Mouse (Mus musculus): ENCODE data around the gene Nfyc. TPM values are rescaled to one million over a fixed set of nuclear protein-coding genes. Genes with fewer than 3 reads are reported as not detected.

Gene Nfyc
- polyA plus RNA-seq, 1 experiment from 2014 or later: 126 TPM

DNA sequence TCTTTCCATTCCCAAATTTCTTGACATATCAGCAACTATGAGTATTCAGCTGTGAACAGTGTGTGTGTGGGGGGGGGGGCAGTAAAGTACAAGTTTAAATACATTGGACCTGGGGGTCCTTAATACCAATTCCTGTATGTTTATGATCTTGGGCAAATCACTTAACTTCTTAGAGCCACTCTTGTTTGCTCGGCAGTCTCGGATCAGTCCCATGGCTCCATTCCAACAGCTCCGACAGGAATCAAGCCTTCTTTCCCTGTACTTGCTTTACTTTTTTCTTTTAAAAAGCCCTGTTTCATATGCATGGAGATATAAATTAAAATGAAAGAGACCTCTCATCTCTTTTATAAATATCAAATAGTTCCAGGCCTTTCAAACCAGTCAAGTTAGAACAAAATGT, 30.7 kb downstream of the Nfyc start:
- DNase-seq (ENCODE audit: low spot score) (no peak), ATAC-seq (ENCODE audit: insufficient read depth, low FRiP score, low TSS enrichment) (no peak)
- H3K36me3 ChIP-seq (ENCODE audit: control insufficient read depth, insufficient read depth, low read length): no peaks in the 10 kb centered on the region
- 92% methylated on average over 3 of the region's 3 CpGs for WGBS
- H3K4me1 ChIP-seq (ENCODE audit: control insufficient read depth, insufficient read depth, low read length): no peaks in the 10 kb centered on the region
- no peak overlapping the region for H3K27ac ChIP-seq (ENCODE audit: low read depth, low read length)
- no peaks in the 10 kb centered on the region for H3K9me3 ChIP-seq (ENCODE audit: control insufficient read depth, low read length)
- no peak overlapping the region for H3K4me3 ChIP-seq (ENCODE audit: low read depth, low read length)
- H3K9ac ChIP-seq (ENCODE audit: low read length): no peak overlapping the region
- H3K27me3 ChIP-seq (ENCODE audit: control insufficient read depth, insufficient read depth, low read length): no peaks in the 10 kb centered on the region
- H3K4me2 ChIP-seq (ENCODE audit: low read depth): no peak overlapping the region

DNA sequence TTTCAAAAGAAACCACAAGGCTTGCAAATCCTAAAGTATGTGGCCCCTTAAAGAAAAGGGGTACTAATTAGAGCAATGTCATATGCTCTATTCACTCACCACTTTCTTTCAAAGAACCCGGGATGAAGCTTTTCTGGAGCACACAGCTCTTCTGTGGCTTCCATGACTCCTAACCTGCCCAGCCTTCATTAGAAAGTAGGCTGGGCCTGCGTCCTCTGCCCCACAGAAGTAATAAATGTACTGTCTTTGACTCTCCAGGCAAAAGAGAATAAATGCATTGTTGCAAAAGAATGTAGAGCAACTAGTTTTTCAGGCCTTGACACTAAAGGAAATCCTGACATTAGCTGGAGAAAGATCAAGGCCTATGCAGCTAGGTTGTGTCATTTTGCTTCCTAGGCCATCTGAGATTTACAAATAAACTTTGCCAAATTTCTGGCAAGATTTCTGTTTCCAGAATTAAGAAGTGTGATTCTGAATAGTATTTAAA, 31.6 kb downstream of the Nfyc start:
- Histone ChIP-seq H3K9me3 (ENCODE audit: control insufficient read depth, low read length) (no peaks in the 10 kb centered on the region), H3K4me3 (ENCODE audit: low read depth, low read length) (no peak overlapping the region), H3K36me3 (ENCODE audit: control insufficient read depth, insufficient read depth, low read length) (no peaks in the 10 kb centered on the region), H3K9ac (ENCODE audit: low read length) (no peak overlapping the region), H3K4me2 (ENCODE audit: low read depth) (no peak overlapping the region), H3K4me1 (ENCODE audit: control insufficient read depth, insufficient read depth, low read length) (no peaks in the 10 kb centered on the region), H3K27me3 (ENCODE audit: control insufficient read depth, insufficient read depth, low read length) (no peaks in the 10 kb centered on the region), H3K27ac (ENCODE audit: low read depth, low read length) (no peak overlapping the region)
- ATAC-seq (ENCODE audit: insufficient read depth, low FRiP score, low TSS enrichment) (no peak), DNase-seq (ENCODE audit: low spot score) (no peak)
- 45% methylated on average over 2 of the region's 2 CpGs for WGBS

GRCm38 (mm10) chr4:120797985-120798725, 33.2 kb downstream of the Nfyc start:
- no peaks in the 10 kb centered on the region for H3K9me3 ChIP-seq (ENCODE audit: control insufficient read depth, low read length)
- H3K4me1 ChIP-seq (ENCODE audit: control insufficient read depth, insufficient read depth, low read length): no peaks in the 10 kb centered on the region
- H3K27me3 ChIP-seq (ENCODE audit: control insufficient read depth, insufficient read depth, low read length): no peaks in the 10 kb centered on the region
- H3K4me3 ChIP-seq (ENCODE audit: low read depth, low read length): no peak overlapping the region
- H3K36me3 ChIP-seq (ENCODE audit: control insufficient read depth, insufficient read depth, low read length): no peaks in the 10 kb centered on the region
- H3K27ac ChIP-seq (ENCODE audit: low read depth, low read length): no peak overlapping the region
- H3K4me2 ChIP-seq (ENCODE audit: low read depth): no peak overlapping the region
- ATAC-seq (ENCODE audit: insufficient read depth, low FRiP score, low TSS enrichment) (no peak), DNase-seq (ENCODE audit: low spot score) (no peak)
- 93% methylated on average over 4 of the region's 5 CpGs for WGBS
- no peak overlapping the region for H3K9ac ChIP-seq (ENCODE audit: low read length)

DNA sequence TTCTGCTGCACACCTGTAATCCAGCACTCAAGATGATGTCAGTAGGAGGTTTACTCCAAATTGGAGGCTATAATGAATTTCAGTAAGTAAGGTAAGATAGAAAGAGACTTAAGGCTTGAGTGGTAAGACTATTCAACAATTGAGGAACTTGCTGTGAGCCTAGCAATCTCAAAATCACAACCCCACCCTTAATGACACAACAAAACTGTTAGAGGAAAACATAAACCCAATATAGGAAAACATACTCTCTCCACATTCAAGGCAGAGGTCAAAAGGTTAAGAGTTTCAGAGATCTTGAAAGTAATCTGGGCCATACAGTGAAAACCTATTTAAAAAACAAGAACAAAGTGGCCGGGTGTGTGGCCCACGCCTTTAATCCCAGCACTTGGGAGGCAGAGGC, 34.7 kb downstream of the Nfyc start:
- Histone ChIP-seq H3K36me3 (ENCODE audit: control insufficient read depth, insufficient read depth, low read length) (no peaks in the 10 kb centered on the region), H3K27ac (ENCODE audit: low read depth, low read length) (no peak overlapping the region), H3K4me3 (ENCODE audit: low read depth, low read length) (no peak overlapping the region), H3K4me1 (ENCODE audit: control insufficient read depth, insufficient read depth, low read length) (no peaks in the 10 kb centered on the region), H3K9ac (ENCODE audit: low read length) (no peak overlapping the region), H3K9me3 (ENCODE audit: control insufficient read depth, low read length) (no peaks in the 10 kb centered on the region), H3K27me3 (ENCODE audit: control insufficient read depth, insufficient read depth, low read length) (no peaks in the 10 kb centered on the region), H3K4me2 (ENCODE audit: low read depth) (no peak overlapping the region)
- 95% methylated on average over 2 of the region's 2 CpGs for WGBS
- no peak for ATAC-seq (ENCODE audit: insufficient read depth, low FRiP score, low TSS enrichment)
- DNase-seq (ENCODE audit: low spot score): no peak

GRCm38 (mm10) chr4:120795646-120796045, 35.7 kb downstream of the Nfyc start:
- ATAC-seq (ENCODE audit: insufficient read depth, low FRiP score, low TSS enrichment) (no peak), DNase-seq (ENCODE audit: low spot score) (no peak)
- WGBS: 90% methylated on average over 1 of the region's 1 CpGs
- Histone ChIP-seq H3K4me1 (ENCODE audit: control insufficient read depth, insufficient read depth, low read length) (no peaks in the 10 kb centered on the region), H3K9ac (ENCODE audit: low read length) (no peak overlapping the region), H3K9me3 (ENCODE audit: control insufficient read depth, low read length) (no peaks in the 10 kb centered on the region), H3K36me3 (ENCODE audit: control insufficient read depth, insufficient read depth, low read length) (no peaks in the 10 kb centered on the region; the same call in 1 of the 2 replicates), H3K4me2 (ENCODE audit: low read depth) (no peak overlapping the region), H3K27ac (ENCODE audit: low read depth, low read length) (no peak overlapping the region), H3K27me3 (ENCODE audit: control insufficient read depth, insufficient read depth, low read length) (no peaks in the 10 kb centered on the region), H3K4me3 (ENCODE audit: low read depth, low read length) (no peak overlapping the region)

- no peak overlapping the region for H3K4me2 ChIP-seq (ENCODE audit: low read depth)
- H3K9ac ChIP-seq (ENCODE audit: low read length): no peak overlapping the region
- DNase-seq (ENCODE audit: low spot score) (no peak), ATAC-seq (ENCODE audit: insufficient read depth, low FRiP score, low TSS enrichment) (no peak)
- no peak overlapping the region for H3K4me3 ChIP-seq (ENCODE audit: low read depth, low read length)
- no peaks in the 10 kb centered on the region for H3K4me1 ChIP-seq (ENCODE audit: control insufficient read depth, insufficient read depth, low read length)
- H3K9me3 ChIP-seq (ENCODE audit: control insufficient read depth, low read length): no peaks in the 10 kb centered on the region
- H3K27me3 ChIP-seq (ENCODE audit: control insufficient read depth, insufficient read depth, low read length): no peaks in the 10 kb centered on the region
- no peaks in the 10 kb centered on the region; the same call in none of the 2 replicates for H3K36me3 ChIP-seq (ENCODE audit: control insufficient read depth, insufficient read depth, low read length)
- 94% methylated on average over 2 of the region's 2 CpGs for WGBS
- no peak overlapping the region for H3K27ac ChIP-seq (ENCODE audit: low read depth, low read length)
Observed at GRCm38 (mm10) chr4:120792918-120793317, 38.5 kb downstream of the Nfyc start.

GRCm38 (mm10) chr4:120790027-120790426, 41.3 kb downstream of the Nfyc start:
- no peak overlapping the region for H3K27ac ChIP-seq (ENCODE audit: low read depth, low read length)
- H3K9ac ChIP-seq (ENCODE audit: low read length): no peak overlapping the region
- H3K4me2 ChIP-seq (ENCODE audit: low read depth): no peak overlapping the region
- no peak for DNase-seq (ENCODE audit: low spot score)
- no peak for ATAC-seq (ENCODE audit: insufficient read depth, low FRiP score, low TSS enrichment)
- 95% methylated on average over 4 of the region's 4 CpGs for WGBS
- H3K4me3 ChIP-seq (ENCODE audit: low read depth, low read length): no peak overlapping the region
- H3K36me3 ChIP-seq (ENCODE audit: control insufficient read depth, insufficient read depth, low read length): peaks cover 2% of the 10 kb centered on the region
- no peaks in the 10 kb centered on the region for H3K4me1 ChIP-seq (ENCODE audit: control insufficient read depth, insufficient read depth, low read length)
- no peaks in the 10 kb centered on the region for H3K9me3 ChIP-seq (ENCODE audit: control insufficient read depth, low read length)
- no peaks in the 10 kb centered on the region for H3K27me3 ChIP-seq (ENCODE audit: control insufficient read depth, insufficient read depth, low read length)

DNA sequence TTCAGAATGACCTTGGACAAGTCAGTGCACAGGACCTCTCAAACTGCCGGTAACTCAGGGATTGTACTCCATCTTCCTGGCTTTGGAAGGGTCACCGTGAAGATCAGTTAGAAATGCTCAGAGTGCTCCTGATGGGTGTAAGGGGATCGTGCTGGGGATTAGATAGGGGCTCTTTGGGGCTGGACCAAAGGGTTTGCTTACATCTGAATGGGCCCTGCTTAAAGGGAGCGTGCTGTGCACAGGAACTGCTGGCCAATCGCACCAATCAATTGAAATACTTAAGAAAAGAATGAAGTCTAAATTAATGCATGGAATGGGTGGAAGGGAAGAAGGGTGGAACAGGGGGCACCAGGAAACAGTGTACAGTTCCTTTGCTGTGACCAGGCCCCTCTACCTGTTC, 75.6 kb downstream of the Nfyc start:
- WGBS: 58% methylated on average over 5 of the region's 5 CpGs
- Histone ChIP-seq H3K27me3 (ENCODE audit: control insufficient read depth, insufficient read depth, low read length) (peaks cover under 1% of the 10 kb centered on the region; the same call in 1 of the 2 replicates), H3K4me2 (ENCODE audit: low read depth) (no peak overlapping the region), H3K36me3 (ENCODE audit: control insufficient read depth, insufficient read depth, low read length) (peaks cover 5% of the 10 kb centered on the region), H3K27ac (ENCODE audit: low read depth, low read length) (no peak overlapping the region), H3K4me1 (ENCODE audit: control insufficient read depth, insufficient read depth, low read length) (no peaks in the 10 kb centered on the region), H3K9ac (ENCODE audit: low read length) (no peak overlapping the region), H3K9me3 (ENCODE audit: control insufficient read depth, low read length) (no peaks in the 10 kb centered on the region), H3K4me3 (ENCODE audit: low read depth, low read length) (no peak overlapping the region)
- DNase-seq (ENCODE audit: low spot score): no peak
- no peak for ATAC-seq (ENCODE audit: insufficient read depth, low FRiP score, low TSS enrichment)

GRCm38 (mm10) chr4:120755299-120755698, 76.1 kb downstream of the Nfyc start:
- H3K4me1 ChIP-seq (ENCODE audit: control insufficient read depth, insufficient read depth, low read length): no peaks in the 10 kb centered on the region
- H3K9ac ChIP-seq (ENCODE audit: low read length): no peak overlapping the region
- H3K9me3 ChIP-seq (ENCODE audit: control insufficient read depth, low read length): no peaks in the 10 kb centered on the region
- H3K27me3 ChIP-seq (ENCODE audit: control insufficient read depth, insufficient read depth, low read length): peaks cover 2% of the 10 kb centered on the region; the same call in 1 of the 2 replicates
- peaks cover 5% of the 10 kb centered on the region for H3K36me3 ChIP-seq (ENCODE audit: control insufficient read depth, insufficient read depth, low read length)
- WGBS: 0% methylated on average over 1 of the region's 1 CpGs
- no peak overlapping the region for H3K4me3 ChIP-seq (ENCODE audit: low read depth, low read length)
- no peak for ATAC-seq (ENCODE audit: insufficient read depth, low FRiP score, low TSS enrichment)
- no peak overlapping the region for H3K4me2 ChIP-seq (ENCODE audit: low read depth)
- H3K27ac ChIP-seq (ENCODE audit: low read depth, low read length): no peak overlapping the region
- DNase-seq (ENCODE audit: low spot score): peak; percentile 73

Data from neural tube, embryonic 11.5 days (tissue).